Mouse (Mus musculus): Measurements from ENCODE around the gene Sv2b. TPM values are rescaled to one million over a fixed set of nuclear protein-coding genes. Genes with fewer than 3 reads are reported as not detected.

The Sv2b gene
- polyA plus RNA-seq, 1 experiment: 0.43 TPM

GRCm38 (mm10) chr7:75175042-75175441 lies 134.0 kb downstream of the Sv2b start:
- TF ChIP-seq CTCF (IDR thresholded peaks at IDR 0.05; ENCODE audit: control insufficient read depth, insufficient read depth, insufficient replicate concordance, low read depth, low read length) (no peak), POLR2A (IDR thresholded peaks at IDR 0.05; ENCODE audit: control insufficient read depth, low read depth, low read length) (no peak)
- no peaks in the 10 kb centered on the region for H3K27me3 ChIP-seq (ENCODE audit: control insufficient read depth, insufficient read depth, low read length)
- no peak overlapping the region for H3K4me3 ChIP-seq (ENCODE audit: control insufficient read depth, low read depth, low read length)
- no peaks in the 10 kb centered on the region for H3K4me1 ChIP-seq (ENCODE audit: control insufficient read depth, insufficient read depth, low read length)
- no peaks in the 10 kb centered on the region for H3K36me3 ChIP-seq (ENCODE audit: control insufficient read depth, insufficient read depth, low read length)
- no peak overlapping the region for H3K27ac ChIP-seq (ENCODE audit: control insufficient read depth, insufficient read depth, low read depth, low read length)

- H3K27ac ChIP-seq (ENCODE audit: control insufficient read depth, insufficient read depth, low read depth, low read length): no peak overlapping the region
- H3K4me3 ChIP-seq (ENCODE audit: control insufficient read depth, low read depth, low read length): no peak overlapping the region
- H3K36me3 ChIP-seq (ENCODE audit: control insufficient read depth, insufficient read depth, low read length): no peaks in the 10 kb centered on the region
- no peaks in the 10 kb centered on the region for H3K4me1 ChIP-seq (ENCODE audit: control insufficient read depth, insufficient read depth, low read length)
- H3K27me3 ChIP-seq (ENCODE audit: control insufficient read depth, insufficient read depth, low read length): no peaks in the 10 kb centered on the region
- TF ChIP-seq POLR2A (IDR thresholded peaks at IDR 0.05; ENCODE audit: control insufficient read depth, low read depth, low read length) (no peak), CTCF (IDR thresholded peaks at IDR 0.05; ENCODE audit: control insufficient read depth, insufficient read depth, insufficient replicate concordance, low read depth, low read length) (no peak)
Observed at GRCm38 (mm10) chr7:75167481-75167880, 141.6 kb downstream of the Sv2b start.

GRCm38 (mm10) chr7:75147174-75147573 lies 161.9 kb downstream of the Sv2b start:
- Histone ChIP-seq H3K4me1 (ENCODE audit: control insufficient read depth, insufficient read depth, low read length) (no peaks in the 10 kb centered on the region; the same call in 1 of the 2 replicates), H3K4me3 (ENCODE audit: control insufficient read depth, low read depth, low read length) (no peak overlapping the region), H3K36me3 (ENCODE audit: control insufficient read depth, insufficient read depth, low read length) (no peaks in the 10 kb centered on the region), H3K27me3 (ENCODE audit: control insufficient read depth, insufficient read depth, low read length) (no peaks in the 10 kb centered on the region), H3K27ac (ENCODE audit: control insufficient read depth, insufficient read depth, low read depth, low read length) (no peak overlapping the region)
- TF ChIP-seq POLR2A (IDR thresholded peaks at IDR 0.05; ENCODE audit: control insufficient read depth, low read depth, low read length) (no peak), CTCF (IDR thresholded peaks at IDR 0.05; ENCODE audit: control insufficient read depth, insufficient read depth, insufficient replicate concordance, low read depth, low read length) (no peak)

GRCm38 (mm10) chr7:75142800-75143199 lies 166.3 kb downstream of the Sv2b start:
- no peaks in the 10 kb centered on the region for H3K36me3 ChIP-seq (ENCODE audit: control insufficient read depth, insufficient read depth, low read length)
- H3K4me3 ChIP-seq (ENCODE audit: control insufficient read depth, low read depth, low read length): no peak overlapping the region
- no peak for TF ChIP-seq CTCF (IDR thresholded peaks at IDR 0.05; ENCODE audit: control insufficient read depth, insufficient read depth, insufficient replicate concordance, low read depth, low read length)
- no peak for TF ChIP-seq POLR2A (IDR thresholded peaks at IDR 0.05; ENCODE audit: control insufficient read depth, low read depth, low read length)
- H3K27ac ChIP-seq (ENCODE audit: control insufficient read depth, insufficient read depth, low read depth, low read length): no peak overlapping the region
- no peaks in the 10 kb centered on the region; the same call in 1 of the 2 replicates for H3K4me1 ChIP-seq (ENCODE audit: control insufficient read depth, insufficient read depth, low read length)
- H3K27me3 ChIP-seq (ENCODE audit: control insufficient read depth, insufficient read depth, low read length): no peaks in the 10 kb centered on the region

- H3K4me3 ChIP-seq (ENCODE audit: control insufficient read depth, low read depth, low read length): no peak overlapping the region
- no peaks in the 10 kb centered on the region; the same call in 1 of the 2 replicates for H3K4me1 ChIP-seq (ENCODE audit: control insufficient read depth, insufficient read depth, low read length)
- TF ChIP-seq POLR2A (IDR thresholded peaks at IDR 0.05; ENCODE audit: control insufficient read depth, low read depth, low read length) (no peak), CTCF (IDR thresholded peaks at IDR 0.05; ENCODE audit: control insufficient read depth, insufficient read depth, insufficient replicate concordance, low read depth, low read length) (no peak)
- H3K27me3 ChIP-seq (ENCODE audit: control insufficient read depth, insufficient read depth, low read length): no peaks in the 10 kb centered on the region
- H3K27ac ChIP-seq (ENCODE audit: control insufficient read depth, insufficient read depth, low read depth, low read length): no peak overlapping the region
- H3K36me3 ChIP-seq (ENCODE audit: control insufficient read depth, insufficient read depth, low read length): no peaks in the 10 kb centered on the region
Observed at GRCm38 (mm10) chr7:75141919-75142700, 167.0 kb downstream of the Sv2b start.

- H3K36me3 ChIP-seq (ENCODE audit: control insufficient read depth, insufficient read depth, low read length): no peaks in the 10 kb centered on the region
- no peak overlapping the region for H3K4me3 ChIP-seq (ENCODE audit: control insufficient read depth, low read depth, low read length)
- H3K27me3 ChIP-seq (ENCODE audit: control insufficient read depth, insufficient read depth, low read length): no peaks in the 10 kb centered on the region
- no peaks in the 10 kb centered on the region; the same call in 1 of the 2 replicates for H3K4me1 ChIP-seq (ENCODE audit: control insufficient read depth, insufficient read depth, low read length)
- no peak for TF ChIP-seq POLR2A (IDR thresholded peaks at IDR 0.05; ENCODE audit: control insufficient read depth, low read depth, low read length)
- no peak for TF ChIP-seq CTCF (IDR thresholded peaks at IDR 0.05; ENCODE audit: control insufficient read depth, insufficient read depth, insufficient replicate concordance, low read depth, low read length)
- no peak overlapping the region for H3K27ac ChIP-seq (ENCODE audit: control insufficient read depth, insufficient read depth, low read depth, low read length)
Observed at GRCm38 (mm10) chr7:75139306-75139705, 169.8 kb downstream of the Sv2b start.

GRCm38 (mm10) chr7:75134710-75135617 lies 174.1 kb downstream of the Sv2b start:
- H3K36me3 ChIP-seq (ENCODE audit: control insufficient read depth, insufficient read depth, low read length): no peaks in the 10 kb centered on the region
- TF ChIP-seq CTCF (IDR thresholded peaks at IDR 0.05; ENCODE audit: control insufficient read depth, insufficient read depth, insufficient replicate concordance, low read depth, low read length) (no peak), POLR2A (IDR thresholded peaks at IDR 0.05; ENCODE audit: control insufficient read depth, low read depth, low read length) (no peak)
- H3K4me1 ChIP-seq (ENCODE audit: control insufficient read depth, insufficient read depth, low read length): no peaks in the 10 kb centered on the region
- H3K27ac ChIP-seq (ENCODE audit: control insufficient read depth, insufficient read depth, low read depth, low read length): no peak overlapping the region
- no peaks in the 10 kb centered on the region for H3K27me3 ChIP-seq (ENCODE audit: control insufficient read depth, insufficient read depth, low read length)
- H3K4me3 ChIP-seq (ENCODE audit: control insufficient read depth, low read depth, low read length): no peak overlapping the region
